Mouse (Mus musculus): Measurements from ENCODE around the gene Cgrrf1.

Gene Cgrrf1

GRCm38 (mm10) chr14:46821873-46822716, 9.8 kb upstream of the Cgrrf1 start, which contains the start of gene Gmfb:
Gene Gmfb, minus strand, starts transcription at chr14:46822242.
- DNase-seq (ENCODE audit: low spot score): peak; percentile 96

DNA sequence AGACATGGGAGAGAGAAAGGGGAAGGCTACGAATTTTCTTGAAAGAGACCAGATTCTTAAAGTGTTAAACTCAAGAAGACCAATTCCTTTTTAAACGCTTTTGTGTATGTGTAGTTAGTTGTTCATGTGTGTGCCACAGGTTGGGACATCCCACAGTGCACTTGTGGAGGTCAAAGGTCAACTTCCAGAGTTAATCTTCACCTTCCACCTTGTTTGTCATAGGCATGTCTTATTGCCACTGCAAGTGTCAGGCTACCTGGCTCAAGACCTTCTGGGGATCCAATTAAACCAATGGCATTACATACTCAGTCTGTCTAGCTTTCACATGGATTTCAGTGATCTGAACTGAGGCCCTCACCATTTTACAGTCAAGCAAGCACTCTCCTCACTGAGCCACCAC, 7.9 kb upstream of the Cgrrf1 start:
- DNase-seq (ENCODE audit: low spot score): no peak

- DNase-seq (ENCODE audit: low spot score): no peak
These were observed 4.5 kb upstream of the Cgrrf1 start for GRCm38 (mm10) chr14:46827430-46827829.

DNA sequence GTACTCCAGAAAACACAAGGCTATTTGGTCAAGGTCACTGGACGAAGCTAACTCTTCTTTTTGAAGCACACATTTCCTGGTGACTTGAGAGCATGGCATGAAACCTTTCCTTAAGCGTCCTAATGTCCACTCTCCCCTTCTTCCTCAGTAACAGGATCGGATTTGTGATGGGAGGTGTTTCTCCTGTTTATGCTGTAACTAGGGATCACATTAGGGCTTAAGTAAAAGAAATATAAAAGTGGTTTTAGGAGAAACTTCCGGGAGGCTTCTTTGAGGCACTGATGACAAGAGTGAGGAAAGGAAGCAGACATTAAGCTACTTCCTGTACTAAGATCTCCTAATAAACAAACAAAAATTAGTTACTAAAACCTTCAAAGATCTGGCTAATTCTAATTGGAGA, 630 bp upstream of the Cgrrf1 start:
- DNase-seq (ENCODE audit: low spot score): no peak

DNA sequence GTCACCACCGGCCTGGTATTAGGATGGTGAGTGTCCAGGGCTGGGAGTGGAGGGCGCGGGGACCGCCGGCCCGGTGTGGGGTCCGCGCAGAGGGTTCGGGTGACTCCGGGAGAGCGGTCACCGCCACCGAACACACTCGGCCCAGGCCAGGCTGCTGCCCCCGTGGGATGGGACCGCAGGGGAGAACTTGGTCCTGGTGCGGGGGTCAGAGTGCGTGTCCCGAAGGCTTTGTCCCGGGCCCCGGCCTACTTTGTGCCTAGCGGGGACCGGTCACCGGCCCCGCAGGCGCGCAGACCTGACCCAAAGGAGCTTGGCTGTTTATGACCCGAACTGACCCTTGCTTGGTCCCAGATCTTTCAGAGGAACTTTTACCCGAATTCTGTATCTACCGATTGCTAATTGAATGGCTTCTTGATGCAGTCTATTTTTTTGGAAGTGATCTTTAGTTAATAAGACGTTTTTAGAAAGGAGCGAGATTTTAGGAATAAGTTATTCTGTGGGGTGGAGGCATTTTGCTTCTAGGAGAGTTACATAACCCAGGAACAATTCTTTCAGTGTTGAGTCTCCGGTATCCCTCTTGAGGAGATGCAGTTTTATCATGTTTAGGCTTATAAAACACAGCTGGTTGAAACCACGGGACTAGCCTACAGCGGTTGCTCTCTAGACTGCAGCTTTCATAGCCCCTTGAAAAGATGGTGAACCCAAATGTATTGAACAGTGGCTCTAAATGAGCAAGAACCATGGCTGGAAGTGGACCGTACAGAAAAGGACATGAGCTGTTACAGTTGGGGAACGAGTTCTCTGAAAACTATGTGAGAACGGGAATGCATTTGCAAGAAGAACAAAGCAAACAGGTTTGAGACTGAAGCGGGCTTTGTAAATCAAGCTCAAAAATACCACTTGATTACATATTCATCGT, 688 bp downstream of the Cgrrf1 start:
- peak; percentile 34 for DNase-seq (ENCODE audit: low spot score)

GRCm38 (mm10) chr14:46839326-46839725, 7.4 kb downstream of the Cgrrf1 start:
- no peak for DNase-seq (ENCODE audit: low spot score)

DNA sequence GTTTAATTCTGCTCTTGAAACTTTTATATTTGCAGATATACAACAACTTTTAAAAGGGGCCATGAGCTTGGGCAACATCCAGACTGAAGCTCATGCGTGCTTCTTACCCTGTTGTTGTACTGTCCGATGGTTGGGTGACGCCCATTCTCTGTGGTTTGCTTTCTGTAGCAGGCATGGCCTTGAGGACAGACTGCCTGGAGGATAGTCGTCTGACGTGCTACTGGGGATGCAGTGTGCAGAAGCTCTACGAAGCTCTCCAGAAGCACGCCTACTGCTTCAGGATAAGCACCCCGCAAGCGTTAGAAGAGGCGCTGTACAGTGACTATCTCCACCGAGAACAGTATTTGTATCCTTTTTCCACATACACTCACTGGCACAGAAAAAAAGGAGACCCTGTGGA, 13.8 kb downstream of the Cgrrf1 start:
- DNase-seq (ENCODE audit: low spot score): no peak

DNA sequence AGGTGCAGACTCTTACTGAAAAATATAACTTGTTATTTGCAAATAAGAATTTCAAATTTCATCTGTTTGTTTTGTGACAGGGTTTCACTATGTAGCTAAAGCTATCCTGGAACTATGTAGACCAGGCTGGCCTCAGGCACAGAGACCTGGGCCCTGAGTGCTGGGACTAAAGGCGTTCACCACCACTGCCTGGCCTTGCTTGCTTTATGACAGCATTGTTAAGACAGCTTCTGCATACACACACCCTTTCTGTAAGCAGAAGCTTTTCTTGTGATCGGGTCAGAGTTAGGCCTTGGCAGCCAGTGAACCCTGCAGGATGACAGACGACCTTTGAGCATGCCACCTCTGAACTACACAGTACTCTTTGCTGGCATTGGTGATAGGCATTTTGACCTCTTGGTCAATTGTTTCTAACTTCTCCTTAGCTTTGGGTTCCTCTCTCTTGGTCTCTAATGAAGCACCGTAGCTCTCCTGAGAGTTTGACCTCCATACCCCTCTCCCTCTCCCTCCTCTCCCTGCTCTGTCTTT, 16.2 kb downstream of the Cgrrf1 start:
- DNase-seq (ENCODE audit: low spot score): no peak

DNA sequence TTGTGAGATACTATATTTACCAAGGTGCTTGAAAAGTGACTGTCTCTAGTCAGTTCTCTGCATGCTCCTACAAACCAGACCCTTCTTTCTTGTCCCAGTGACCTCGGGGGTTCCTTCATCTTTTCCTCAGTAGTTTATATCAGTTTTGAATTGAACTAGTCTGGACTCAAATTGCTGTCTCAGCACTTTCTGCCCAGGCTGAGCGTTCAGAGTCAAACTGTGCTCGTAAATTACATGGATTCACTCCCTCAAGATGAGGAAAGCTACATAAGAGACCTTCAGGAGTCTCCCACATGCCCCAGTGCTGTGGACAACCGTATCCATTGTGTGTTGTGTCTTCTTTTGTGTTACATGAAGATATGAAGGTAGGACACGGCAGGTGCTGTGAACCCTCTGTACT, 16.8 kb downstream of the Cgrrf1 start:
- DNase-seq (ENCODE audit: low spot score): no peak

DNA sequence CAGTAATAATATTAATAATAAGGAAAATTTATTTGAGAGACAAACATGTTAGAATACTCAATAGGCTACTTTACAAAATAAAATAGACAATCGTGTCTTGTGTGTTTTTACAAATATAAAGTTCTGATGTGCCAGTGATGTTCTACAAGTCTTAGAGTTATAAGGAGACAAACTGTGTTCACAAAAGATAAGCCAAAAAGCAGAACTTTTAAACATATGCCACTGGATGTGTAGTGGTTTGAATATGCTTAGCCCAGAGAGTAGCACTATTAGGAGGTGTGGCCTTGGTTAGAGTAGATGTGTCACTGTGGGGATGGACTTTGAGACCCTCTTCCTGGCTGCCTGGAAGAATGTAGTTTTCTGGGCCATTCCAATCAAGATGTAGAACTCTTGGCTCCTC, 17.8 kb downstream of the Cgrrf1 start:
- DNase-seq (ENCODE audit: low spot score): no peak

DNA sequence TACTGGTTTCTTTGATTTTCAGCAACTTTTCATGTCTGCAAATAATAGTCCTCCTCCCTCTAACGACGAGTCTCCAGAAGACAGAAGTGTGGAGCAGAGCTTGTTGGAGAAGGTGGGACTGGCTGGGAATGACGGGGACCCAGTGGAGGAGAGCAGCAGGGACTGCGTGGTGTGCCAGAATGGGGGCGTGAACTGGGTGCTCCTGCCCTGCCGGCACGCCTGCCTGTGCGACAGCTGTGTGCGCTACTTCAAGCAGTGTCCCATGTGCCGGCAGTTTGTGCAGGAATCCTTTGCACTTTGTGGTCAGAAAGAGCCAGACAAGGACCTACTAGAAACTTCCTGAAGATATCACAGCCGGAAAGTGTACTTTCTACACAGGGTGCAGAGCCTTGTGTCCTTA, 21.8 kb downstream of the Cgrrf1 start:
- no peak for DNase-seq (ENCODE audit: low spot score)

DNA sequence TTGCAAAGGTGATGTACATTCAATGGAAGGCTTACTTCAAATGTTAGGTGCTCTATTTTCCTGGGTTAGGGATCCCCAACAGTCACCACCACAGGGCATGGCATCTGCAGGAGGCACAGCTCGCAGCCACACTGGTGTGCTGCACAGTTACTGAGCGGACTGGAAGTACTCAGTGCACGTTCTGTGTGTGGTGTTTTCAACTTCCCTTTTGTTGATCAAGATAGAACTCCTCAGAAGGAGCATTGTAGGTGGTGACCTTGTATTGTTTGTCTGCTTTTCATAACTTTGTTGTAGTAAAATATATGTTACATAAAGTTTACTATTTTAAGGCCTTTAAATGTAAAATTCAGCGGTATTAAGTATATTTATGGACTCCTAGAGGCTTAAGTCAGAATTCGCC, 31.0 kb downstream of the Cgrrf1 start:
- DNase-seq (ENCODE audit: low spot score): no peak

- peak; percentile 63 for DNase-seq (ENCODE audit: low spot score)
These were observed 49.0 kb downstream of the Cgrrf1 start for GRCm38 (mm10) chr14:46880935-46881334.

DNA sequence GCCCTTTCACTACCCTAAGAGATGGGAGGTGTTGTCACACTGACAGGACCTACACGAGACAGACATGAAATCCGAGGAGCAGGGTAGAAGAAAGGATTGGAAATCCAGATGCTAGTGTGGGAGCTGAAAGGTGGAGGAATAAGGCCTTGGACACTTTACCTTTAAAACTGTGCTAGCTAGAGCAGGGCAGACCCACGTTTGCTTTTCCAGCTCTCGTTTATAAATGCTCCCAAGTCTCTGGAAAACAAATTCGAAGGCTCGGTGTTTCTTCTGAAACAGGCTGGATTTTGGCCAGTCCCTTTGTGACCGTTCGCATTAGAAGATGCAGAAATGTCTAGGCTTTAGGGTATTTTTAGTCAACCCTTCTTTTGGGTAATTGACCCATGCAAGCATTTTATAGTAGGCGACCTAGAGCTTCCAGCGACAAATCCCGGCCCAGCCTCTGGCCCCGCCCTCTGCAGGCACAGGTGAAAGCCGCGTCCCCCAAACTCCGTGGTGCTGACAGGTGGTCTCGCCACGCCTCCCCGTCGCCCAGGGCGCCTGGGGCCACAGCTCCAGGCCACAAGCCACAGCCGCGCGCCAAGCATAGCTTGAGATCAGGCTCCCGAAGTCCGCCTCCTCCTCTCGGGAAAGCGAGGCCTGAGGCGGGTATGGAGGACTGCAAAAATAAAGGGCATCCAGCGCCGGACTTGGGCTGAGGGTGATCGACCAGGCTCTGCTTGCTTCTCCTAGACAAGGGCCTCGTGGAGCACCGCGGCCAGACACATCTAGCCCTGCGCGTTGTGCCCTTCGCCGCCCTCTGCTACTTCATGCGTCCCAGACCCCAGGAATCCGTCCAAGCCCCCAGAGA, 49.9 kb downstream of the Cgrrf1 start:
- no peak for DNase-seq (ENCODE audit: low spot score)

DNA sequence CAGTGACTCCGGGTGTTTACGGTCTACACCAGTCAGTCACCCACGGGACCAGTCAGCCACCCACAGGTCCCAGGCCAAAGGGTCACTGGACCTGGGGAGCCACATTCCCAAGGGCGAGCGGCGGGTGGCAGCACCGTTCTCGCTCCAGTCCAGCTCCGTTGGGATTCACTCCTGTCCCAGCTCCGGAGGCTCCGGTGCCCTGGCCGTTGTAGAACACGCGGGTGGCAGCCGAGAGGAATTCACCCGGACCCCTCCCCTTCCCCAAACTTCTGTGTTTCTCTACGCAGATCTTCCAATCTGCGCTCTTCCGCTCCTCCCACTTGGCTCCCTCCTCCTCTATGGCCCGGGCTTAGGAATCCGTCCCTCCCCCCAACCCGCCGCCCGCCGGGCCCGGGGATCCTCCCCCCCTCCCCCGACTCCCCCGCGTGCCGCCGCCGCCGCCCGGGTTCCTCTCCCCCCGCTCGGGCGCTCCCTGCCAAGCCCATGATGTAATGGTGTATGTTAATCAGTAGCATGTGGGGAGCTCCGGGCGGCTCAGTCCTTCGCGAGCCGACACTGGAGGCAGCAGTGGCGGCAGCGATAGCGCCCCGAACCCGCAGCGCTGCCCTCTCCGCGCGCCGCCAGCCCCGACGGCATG, 50.6 kb downstream of the Cgrrf1 start, which contains the start of gene Samd4:
Gene Samd4 (plus strand): TSS at position 424 of the 637 bp plus-strand sequence.
- peak; percentile 80 for DNase-seq (ENCODE audit: low spot score)

- peak; percentile 60 for DNase-seq (ENCODE audit: low spot score)
These were observed 51.3 kb downstream of the Cgrrf1 start for GRCm38 (mm10) chr14:46883068-46883870.

GRCm38 (mm10) chr14:46883871-46884441, 52.0 kb downstream of the Cgrrf1 start:
- DNase-seq (ENCODE audit: low spot score): peak; percentile 46

DNA sequence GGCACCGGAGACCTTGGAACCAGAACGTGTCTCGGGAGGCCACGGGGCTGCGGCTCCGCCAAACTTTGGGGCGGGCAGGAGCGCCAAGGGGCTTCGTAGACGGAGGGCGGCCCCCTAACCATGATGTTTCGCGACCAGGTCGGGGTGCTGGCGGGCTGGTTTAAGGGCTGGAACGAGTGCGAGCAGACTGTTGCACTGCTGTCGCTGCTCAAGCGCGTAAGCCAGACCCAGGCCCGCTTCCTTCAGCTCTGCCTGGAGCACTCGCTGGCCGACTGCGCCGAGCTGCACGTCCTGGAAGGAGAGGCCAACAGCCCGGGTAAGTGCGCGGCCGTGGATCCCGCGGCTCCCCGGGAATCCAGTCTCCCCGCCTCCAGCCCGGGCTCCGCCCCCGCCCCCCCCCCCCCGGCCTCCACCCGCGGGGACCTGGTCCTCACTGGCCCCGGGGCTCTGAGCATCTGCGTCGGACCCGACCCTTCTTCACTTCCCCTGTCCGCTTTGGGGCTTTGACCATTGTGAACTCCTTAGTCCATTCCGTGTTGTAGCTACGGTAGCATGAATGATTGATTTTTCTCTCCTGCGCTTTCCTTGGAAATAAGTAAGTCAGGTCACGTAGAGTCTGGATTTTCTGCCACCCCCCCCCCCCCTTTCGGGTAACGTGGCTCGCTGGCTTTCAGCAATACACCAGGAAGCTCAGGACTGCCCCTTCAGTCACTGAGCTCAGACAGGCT, 52.9 kb downstream of the Cgrrf1 start:
- DNase-seq (ENCODE audit: low spot score): peak; percentile 70

DNA sequence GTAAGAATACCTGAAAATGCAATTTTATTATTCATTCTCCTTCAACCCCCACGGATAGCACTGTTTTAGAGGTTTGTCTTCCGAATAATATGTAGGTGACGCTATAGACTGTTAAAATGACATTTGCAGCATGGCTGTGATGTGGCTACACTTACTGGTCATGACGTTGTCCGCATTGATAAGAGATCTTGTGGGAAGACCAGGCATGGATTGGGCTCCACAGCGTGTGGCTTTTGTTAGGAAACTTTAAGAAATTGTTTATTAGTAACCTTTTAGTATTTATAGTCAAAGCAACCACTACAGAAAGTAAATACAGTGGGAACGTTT, 53.5 kb downstream of the Cgrrf1 start:
- DNase-seq (ENCODE audit: low spot score): no peak
